Mouse (Mus musculus): ENCODE measurements around the gene Lrrc8a.

The Lrrc8a gene

DNA sequence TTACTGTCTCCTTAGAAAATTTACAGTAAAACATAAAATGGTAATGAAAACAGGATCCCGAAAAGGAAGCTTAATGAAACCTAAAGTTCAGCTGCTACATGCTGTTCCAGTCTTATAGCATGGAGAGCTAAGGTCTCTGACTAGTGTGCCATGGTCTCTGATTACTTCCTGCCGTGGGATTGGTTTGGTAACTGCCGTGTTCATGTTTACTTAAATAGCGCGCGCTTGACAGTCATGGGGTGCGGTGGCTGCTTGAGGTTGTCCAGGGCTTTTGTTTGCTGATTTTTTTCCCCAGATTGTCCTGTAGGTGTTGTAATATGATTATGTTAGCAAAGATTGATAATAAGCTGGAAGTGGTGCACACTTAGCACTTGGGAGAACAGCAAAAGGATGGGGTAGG is 68.6 kb downstream of the Lrrc8a start:
- DNase-seq (ENCODE audit: low spot score): no peak

DNA sequence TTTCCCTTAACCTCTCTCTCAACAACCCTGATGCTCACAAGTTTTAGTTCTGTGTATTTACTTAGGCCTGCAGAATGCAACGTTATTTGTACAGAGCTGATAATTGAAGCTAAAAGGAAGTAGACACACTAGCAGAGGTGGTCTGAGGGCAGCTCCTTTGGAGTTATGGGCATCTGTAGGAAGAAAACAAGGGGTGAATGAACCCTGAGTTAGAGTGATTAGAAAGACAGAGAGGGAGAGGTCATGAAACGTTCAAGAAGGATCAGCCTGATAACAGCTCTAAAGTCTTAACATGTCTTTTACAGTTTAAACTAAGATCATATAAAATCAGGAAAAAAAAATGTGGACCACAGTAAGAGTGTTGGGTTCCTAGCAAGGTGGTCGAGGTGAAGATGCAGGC is 71.8 kb downstream of the Lrrc8a start:
- no peak for DNase-seq (ENCODE audit: low spot score)

DNA sequence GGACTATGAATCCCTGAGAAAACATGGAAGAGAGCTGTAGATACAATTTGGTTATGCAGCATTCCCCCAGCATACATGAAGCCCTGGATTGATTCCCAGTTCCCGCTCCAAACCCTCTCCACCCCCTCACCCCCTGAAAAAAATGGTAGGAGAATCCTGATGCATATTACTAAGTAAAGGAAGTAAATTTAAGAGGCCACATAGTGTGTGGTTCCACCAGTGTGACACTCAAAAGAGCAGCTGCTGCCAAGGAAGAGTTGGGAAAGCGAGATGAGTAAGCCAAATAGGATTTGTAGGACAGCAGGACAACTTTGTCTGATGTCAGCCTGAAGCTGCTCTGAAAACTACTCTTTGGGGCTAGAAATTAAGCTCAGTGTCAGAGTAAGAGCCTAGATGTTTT is 74.0 kb downstream of the Lrrc8a start:
- DNase-seq (ENCODE audit: low spot score): no peak
